Mouse (Mus musculus): ENCODE results near the gene Krt12. TPM values are rescaled to one million over a fixed set of nuclear protein-coding genes. Genes with fewer than 3 reads are reported as not detected.

The Krt12 gene
- total and polyA plus RNA-seq, 3 experiments: not detected

- ATAC-seq (ENCODE audit: extremely low read depth, insufficient number of reproducible peaks, low FRiP score, poor library complexity, severe bottlenecking) (no peak), DNase-seq (ENCODE audit: low spot score) (no peak)
- Histone ChIP-seq H3K36me3 (replicated peaks) (no peaks in the 10 kb centered on the region), H3K27me3 (ENCODE audit: insufficient read depth, low read length) (0 out of 2 replicates have a peak, but pooled peaks cover 2% of the 10 kb centered on the region), H3K4me1 (ENCODE audit: insufficient read depth, low read depth, low read length) (no peaks in the 10 kb centered on the region), H3K9me3 (replicated peaks) (no peaks in the 10 kb centered on the region), H3K4me3 (ENCODE audit: low read depth, low read length) (no peak overlapping the region)
- TF ChIP-seq TAL1 (conservative IDR thresholded peaks at IDR 0.05; ENCODE audit: low read depth, low read length) (no peak), CTCF (IDR thresholded peaks at IDR 0.05; ENCODE audit: low read depth, low read length) (no peak), GATA1 (IDR thresholded peaks at IDR 0.05; ENCODE audit: borderline replicate concordance, low read length) (no peak), POLR2AphosphoS5 (IDR thresholded peaks at IDR 0.05; ENCODE audit: insufficient replicate concordance, low read depth, low read length) (no peak), GATA2 (IDR thresholded peaks at IDR 0.05; ENCODE audit: borderline replicate concordance, low read depth, low read length) (no peak)
Observed at GRCm38 (mm10) chr11:99436625-99437024, 14.6 kb upstream of the Krt12 start.

- H3K27me3 ChIP-seq (ENCODE audit: insufficient read depth, low read length): no peaks in the 10 kb centered on the region
- DNase-seq (ENCODE audit: low spot score): no peak
- no peaks in the 10 kb centered on the region for H3K4me1 ChIP-seq (ENCODE audit: insufficient read depth, low read depth, low read length)
- H3K36me3 ChIP-seq (replicated peaks): no peaks in the 10 kb centered on the region
- no peak overlapping the region for H3K4me3 ChIP-seq (ENCODE audit: low read depth, low read length)
- TF ChIP-seq TAL1 (conservative IDR thresholded peaks at IDR 0.05; ENCODE audit: low read depth, low read length): no peak
- no peak for TF ChIP-seq GATA1 (IDR thresholded peaks at IDR 0.05; ENCODE audit: borderline replicate concordance, low read length)
- TF ChIP-seq CTCF (IDR thresholded peaks at IDR 0.05; ENCODE audit: low read depth, low read length): no peak
- TF ChIP-seq GATA2 (IDR thresholded peaks at IDR 0.05; ENCODE audit: borderline replicate concordance, low read depth, low read length): no peak
- no peak for TF ChIP-seq POLR2AphosphoS5 (IDR thresholded peaks at IDR 0.05; ENCODE audit: insufficient replicate concordance, low read depth, low read length)
- no peak for ATAC-seq (ENCODE audit: extremely low read depth, insufficient number of reproducible peaks, low FRiP score, poor library complexity, severe bottlenecking)
- no peaks in the 10 kb centered on the region for H3K9me3 ChIP-seq (replicated peaks)
Observed at GRCm38 (mm10) chr11:99430670-99431069, 8.6 kb upstream of the Krt12 start.

- Histone ChIP-seq H3K9me3 (replicated peaks) (no peaks in the 10 kb centered on the region), H3K36me3 (replicated peaks) (no peaks in the 10 kb centered on the region), H3K4me3 (ENCODE audit: low read depth, low read length) (no peak overlapping the region), H3K4me1 (ENCODE audit: insufficient read depth, low read depth, low read length) (no peaks in the 10 kb centered on the region), H3K27me3 (ENCODE audit: insufficient read depth, low read length) (0 out of 2 replicates have a peak, but pooled peaks cover 3% of the 10 kb centered on the region)
- TF ChIP-seq POLR2AphosphoS5 (IDR thresholded peaks at IDR 0.05; ENCODE audit: insufficient replicate concordance, low read depth, low read length) (no peak), GATA1 (IDR thresholded peaks at IDR 0.05; ENCODE audit: borderline replicate concordance, low read length) (no peak), CTCF (IDR thresholded peaks at IDR 0.05; ENCODE audit: low read depth, low read length) (no peak), TAL1 (conservative IDR thresholded peaks at IDR 0.05; ENCODE audit: low read depth, low read length) (no peak), GATA2 (IDR thresholded peaks at IDR 0.05; ENCODE audit: borderline replicate concordance, low read depth, low read length) (no peak)
- no peak for DNase-seq (ENCODE audit: low spot score)
- no peak for ATAC-seq (ENCODE audit: extremely low read depth, insufficient number of reproducible peaks, low FRiP score, poor library complexity, severe bottlenecking)
Observed at GRCm38 (mm10) chr11:99420586-99420985, 1.5 kb downstream of the Krt12 start.

GRCm38 (mm10) chr11:99417819-99418218, 4.2 kb downstream of the Krt12 start:
- Histone ChIP-seq H3K4me3 (ENCODE audit: low read depth, low read length) (no peak overlapping the region), H3K27me3 (ENCODE audit: insufficient read depth, low read length) (0 out of 2 replicates have a peak, but pooled peaks cover 3% of the 10 kb centered on the region), H3K36me3 (replicated peaks) (no peaks in the 10 kb centered on the region), H3K4me1 (ENCODE audit: insufficient read depth, low read depth, low read length) (no peaks in the 10 kb centered on the region), H3K9me3 (replicated peaks) (no peaks in the 10 kb centered on the region)
- no peak for TF ChIP-seq POLR2AphosphoS5 (IDR thresholded peaks at IDR 0.05; ENCODE audit: insufficient replicate concordance, low read depth, low read length)
- no peak for TF ChIP-seq TAL1 (conservative IDR thresholded peaks at IDR 0.05; ENCODE audit: low read depth, low read length)
- no peak for TF ChIP-seq GATA1 (IDR thresholded peaks at IDR 0.05; ENCODE audit: borderline replicate concordance, low read length)
- TF ChIP-seq GATA2 (IDR thresholded peaks at IDR 0.05; ENCODE audit: borderline replicate concordance, low read depth, low read length): no peak
- no peak for TF ChIP-seq CTCF (IDR thresholded peaks at IDR 0.05; ENCODE audit: low read depth, low read length)
- DNase-seq (ENCODE audit: low spot score) (no peak), ATAC-seq (ENCODE audit: extremely low read depth, insufficient number of reproducible peaks, low FRiP score, poor library complexity, severe bottlenecking) (no peak)

GRCm38 (mm10) chr11:99416902-99417301, 5.2 kb downstream of the Krt12 start:
- Histone ChIP-seq H3K4me3 (ENCODE audit: low read depth, low read length) (no peak overlapping the region), H3K36me3 (replicated peaks) (no peaks in the 10 kb centered on the region), H3K4me1 (ENCODE audit: insufficient read depth, low read depth, low read length) (no peaks in the 10 kb centered on the region), H3K9me3 (replicated peaks) (no peaks in the 10 kb centered on the region), H3K27me3 (ENCODE audit: insufficient read depth, low read length) (0 out of 2 replicates have a peak, but pooled peaks cover under 1% of the 10 kb centered on the region)
- ATAC-seq (ENCODE audit: extremely low read depth, insufficient number of reproducible peaks, low FRiP score, poor library complexity, severe bottlenecking): no peak
- TF ChIP-seq GATA1 (IDR thresholded peaks at IDR 0.05; ENCODE audit: borderline replicate concordance, low read length) (no peak), POLR2AphosphoS5 (IDR thresholded peaks at IDR 0.05; ENCODE audit: insufficient replicate concordance, low read depth, low read length) (no peak), CTCF (IDR thresholded peaks at IDR 0.05; ENCODE audit: low read depth, low read length) (no peak), GATA2 (IDR thresholded peaks at IDR 0.05; ENCODE audit: borderline replicate concordance, low read depth, low read length) (no peak), TAL1 (conservative IDR thresholded peaks at IDR 0.05; ENCODE audit: low read depth, low read length) (no peak)
- no peak for DNase-seq (ENCODE audit: low spot score)

GRCm38 (mm10) chr11:99414463-99415147, 7.5 kb downstream of the Krt12 start:
- H3K9me3 ChIP-seq (replicated peaks): no peaks in the 10 kb centered on the region
- TF ChIP-seq POLR2AphosphoS5 (IDR thresholded peaks at IDR 0.05; ENCODE audit: insufficient replicate concordance, low read depth, low read length): no peak
- TF ChIP-seq TAL1 (conservative IDR thresholded peaks at IDR 0.05; ENCODE audit: low read depth, low read length): no peak
- TF ChIP-seq GATA1 (IDR thresholded peaks at IDR 0.05; ENCODE audit: borderline replicate concordance, low read length): no peak
- no peak for TF ChIP-seq GATA2 (IDR thresholded peaks at IDR 0.05; ENCODE audit: borderline replicate concordance, low read depth, low read length)
- TF ChIP-seq CTCF (IDR thresholded peaks at IDR 0.05; ENCODE audit: low read depth, low read length): no peak
- no peaks in the 10 kb centered on the region for H3K4me1 ChIP-seq (ENCODE audit: insufficient read depth, low read depth, low read length)
- ATAC-seq (ENCODE audit: extremely low read depth, insufficient number of reproducible peaks, low FRiP score, poor library complexity, severe bottlenecking) (no peak), DNase-seq (ENCODE audit: low spot score) (no peak)
- H3K27me3 ChIP-seq (ENCODE audit: insufficient read depth, low read length): no peaks in the 10 kb centered on the region
- H3K36me3 ChIP-seq (replicated peaks): no peaks in the 10 kb centered on the region
- H3K4me3 ChIP-seq (ENCODE audit: low read depth, low read length): no peak overlapping the region
